Mouse (Mus musculus) gonadal fat pad, adult 2 months (tissue): Measurements from ENCODE around the gene Lpp. TPM values are rescaled to one million over a fixed set of nuclear protein-coding genes. Genes with fewer than 3 reads are reported as not detected.

Experiments used
- DNase-seq: peaks from one replicate; pipeline ENCODE4 v3.0.0-alpha.2; 2012; ENCODE audit warnings: low read depth
- polyA plus RNA-seq: library from polyadenylated mRNA; depleted of rRNA; stranded (reverse); fragments of >200 nt; gene quantifications from 2 replicates; pipeline ENCODE4 v1.2.3, GENCODE M21; 2012

The Lpp gene
- polyA plus RNA-seq, 1 experiment, result 16.0 TPM

- no peak for DNase-seq
Measured at GRCm38 (mm10) chr16:24695062-24695461, 301.8 kb downstream of the Lpp start.

GRCm38 (mm10) chr16:24704215-24704614 lies 310.9 kb downstream of the Lpp start:
- DNase-seq, result no peak

GRCm38 (mm10) chr16:24723641-24724040 lies 330.3 kb downstream of the Lpp start:
- DNase-seq, result no peak

- DNase-seq, result no peak
Measured at GRCm38 (mm10) chr16:24732751-24733150, 339.4 kb downstream of the Lpp start.

GRCm38 (mm10) chr16:24733321-24733720 lies 340.0 kb downstream of the Lpp start:
- no peak for DNase-seq

- no peak for DNase-seq
Measured at GRCm38 (mm10) chr16:24735754-24736153, 342.4 kb downstream of the Lpp start.

- DNase-seq, result no peak
Measured at GRCm38 (mm10) chr16:24737362-24738057, 344.2 kb downstream of the Lpp start.

- no peak for DNase-seq
Measured at GRCm38 (mm10) chr16:24740714-24741113, 347.4 kb downstream of the Lpp start.

GRCm38 (mm10) chr16:24749816-24750215 lies 356.5 kb downstream of the Lpp start:
- no peak for DNase-seq

- DNase-seq, result no peak
Measured at GRCm38 (mm10) chr16:24756141-24756540, 362.8 kb downstream of the Lpp start.

GRCm38 (mm10) chr16:24766051-24766450 lies 372.7 kb downstream of the Lpp start:
- peak; percentile 79 for DNase-seq

GRCm38 (mm10) chr16:24766596-24766995 lies 373.3 kb downstream of the Lpp start:
- no peak for DNase-seq

GRCm38 (mm10) chr16:24777053-24777452 lies 383.7 kb downstream of the Lpp start:
- no peak for DNase-seq

GRCm38 (mm10) chr16:24778432-24779274 lies 385.3 kb downstream of the Lpp start:
- DNase-seq, result no peak

- no peak for DNase-seq
Measured at GRCm38 (mm10) chr16:24780545-24780944, 387.2 kb downstream of the Lpp start.

GRCm38 (mm10) chr16:24781922-24782321 lies 388.6 kb downstream of the Lpp start:
- DNase-seq, result no peak

- DNase-seq, result no peak
Measured at GRCm38 (mm10) chr16:24785651-24786050, 392.3 kb downstream of the Lpp start.

GRCm38 (mm10) chr16:24788973-24789372 lies 395.7 kb downstream of the Lpp start:
- DNase-seq, result no peak

- DNase-seq, result no peak
Measured at GRCm38 (mm10) chr16:24791387-24791786, 398.1 kb downstream of the Lpp start.

- no peak for DNase-seq
Measured at GRCm38 (mm10) chr16:24791984-24792383, 398.7 kb downstream of the Lpp start.

GRCm38 (mm10) chr16:24792836-24793235 lies 399.5 kb downstream of the Lpp start:
- no peak for DNase-seq

- DNase-seq, result peak; percentile 63
Measured at GRCm38 (mm10) chr16:24794665-24795064, 401.4 kb downstream of the Lpp start.

GRCm38 (mm10) chr16:24801355-24801754 lies 408.0 kb downstream of the Lpp start:
- no peak for DNase-seq
